Mouse (Mus musculus) spleen, embryonic (tissue): ENCODE results near the gene Mlh3.
"Not testable (repeated sequence)": the region's sequence is repeated elsewhere in the genome, so short reads cannot be mapped to it uniquely, and the experiment has no call there.

Source experiments
- CTCF ChIA-PET: fragments of 350-600 bp; sonication (Branson Sonifier 250); formaldehyde crosslinking; loops from one replicate; lab custom pipeline; 2022; lab: Charles Lee

Mlh3 gene

DNA sequence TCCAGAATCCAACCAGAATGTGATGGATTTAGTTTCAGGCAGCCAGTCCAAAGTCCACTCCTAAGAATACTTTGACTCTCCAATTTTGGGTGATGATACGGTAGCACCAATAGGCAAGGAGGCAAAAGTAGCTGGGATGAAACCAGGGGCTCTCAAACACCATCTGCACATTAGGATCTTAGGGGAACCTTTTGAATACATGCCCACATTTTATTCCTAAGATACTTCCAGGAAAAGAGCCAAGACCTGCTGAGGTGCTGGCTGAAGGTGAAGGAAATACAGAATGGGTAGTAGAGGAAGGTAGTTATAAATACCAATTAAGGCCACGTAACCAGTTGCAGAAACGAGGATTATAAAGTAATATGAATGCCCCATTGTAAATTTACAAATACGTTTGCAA, 11.4 kb upstream of the Mlh3 start:
- CTCF ChIA-PET, result not testable (repeated sequence)

DNA sequence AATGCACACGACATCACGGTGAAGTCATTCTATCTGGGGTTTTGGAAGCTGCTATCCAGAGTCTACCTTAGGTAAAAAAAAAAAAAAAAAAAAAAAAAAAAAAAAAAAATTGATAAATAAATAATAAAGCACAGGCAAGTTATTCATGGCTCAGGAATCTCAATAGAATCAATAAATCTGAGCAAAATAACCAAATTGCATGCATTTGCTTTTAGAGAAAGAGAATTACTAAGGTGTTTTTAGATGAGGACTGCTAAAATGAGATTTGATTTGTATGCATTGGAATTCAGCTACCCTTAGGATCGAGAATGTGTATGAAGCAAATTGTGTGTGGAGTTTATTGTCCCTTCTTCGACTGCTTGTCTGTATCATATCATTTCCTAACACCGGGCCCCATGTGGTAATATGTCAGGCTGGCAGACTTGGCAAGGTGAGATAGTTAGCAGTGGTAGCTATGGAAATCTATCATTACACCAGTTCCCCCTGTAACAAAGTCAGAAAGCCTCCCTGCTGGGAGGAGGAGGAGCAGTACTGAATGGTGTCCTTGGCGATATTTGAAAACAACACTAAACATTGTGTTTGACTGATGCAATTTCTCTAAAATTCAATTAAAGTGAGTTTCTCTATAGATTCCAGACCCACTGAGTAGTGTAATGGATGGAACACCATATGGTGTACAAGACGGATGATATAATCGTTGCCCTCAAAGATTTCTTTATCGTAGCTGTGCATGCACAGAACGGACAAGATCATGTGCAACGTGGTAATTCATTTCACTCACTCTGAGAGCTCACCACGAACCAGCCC, 10.6 kb upstream of the Mlh3 start:
- CTCF ChIA-PET, result interaction anchor here (0.5 to 1.1 kb wide), 7 partner anchors 19 to 316 kb away, joined by 3 to 17 read pairs (median 4); no protein-coding TSS in a partner anchor

DNA sequence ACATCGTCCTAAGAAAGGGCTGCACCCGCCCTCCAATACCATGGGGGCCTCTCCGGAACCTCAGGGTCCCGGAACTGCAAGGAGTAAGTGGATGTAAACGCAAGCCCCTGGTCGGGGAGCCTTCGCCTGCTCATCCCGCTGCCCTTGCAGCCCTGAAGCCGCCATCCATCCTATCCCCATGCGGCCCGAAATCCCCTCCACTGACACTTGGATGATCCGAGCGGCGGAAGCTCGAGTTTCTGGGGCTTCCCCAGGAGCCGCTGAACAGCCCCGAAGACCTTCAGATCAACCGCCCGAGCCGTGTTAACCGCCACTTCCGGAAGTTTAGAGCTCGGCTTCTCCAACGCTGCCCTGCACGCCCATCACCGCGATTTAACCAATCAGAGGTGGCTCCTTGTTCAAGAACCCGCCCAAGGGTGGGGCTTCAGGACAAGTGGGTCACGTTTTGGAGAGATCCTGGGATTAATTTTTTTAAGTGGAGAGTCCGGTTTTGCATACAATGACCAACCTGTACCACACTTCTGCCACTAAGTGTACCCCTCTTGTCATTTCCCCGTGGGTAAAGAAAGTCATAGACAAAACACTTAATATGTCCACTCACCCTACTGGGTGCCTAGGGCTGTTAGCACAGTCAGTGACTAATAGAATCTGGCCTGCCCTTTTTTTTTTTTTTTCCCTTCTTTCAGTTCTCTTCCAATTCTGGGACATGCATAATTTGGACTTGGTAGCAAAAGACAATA, 9.9 kb upstream of the Mlh3 start:
- CTCF ChIA-PET, result interaction anchor here (0.6 to 1.1 kb wide), 7 partner anchors 25 to 317 kb away, joined by 3 to 17 read pairs (median 4); no protein-coding TSS in a partner anchor

GRCm38 (mm10) chr12:85279396-85280080, 9.1 kb upstream of the Mlh3 start:
- CTCF ChIA-PET, result interaction anchor here (0.8 kb wide), 2 partner anchors 29 to 41 kb away, joined by 4 read pairs; no protein-coding TSS in a partner anchor

- CTCF ChIA-PET, result interaction anchor here (0.8 kb wide), 1 partner anchor 41 kb away, joined by 4 read pairs; no protein-coding TSS in a partner anchor
Observed at GRCm38 (mm10) chr12:85278919-85279318, 8.5 kb upstream of the Mlh3 start.

GRCm38 (mm10) chr12:85276273-85276672, 5.9 kb upstream of the Mlh3 start:
- CTCF ChIA-PET, result interaction anchor here (0.6 kb wide), 1 partner anchor 1177 kb away, joined by 4 read pairs; no protein-coding TSS in a partner anchor

GRCm38 (mm10) chr12:85273508-85273907, 3.1 kb upstream of the Mlh3 start:
- CTCF ChIA-PET, result no interaction called here

GRCm38 (mm10) chr12:85271843-85272206, 1.4 kb upstream of the Mlh3 start:
- CTCF ChIA-PET, result no interaction called here

GRCm38 (mm10) chr12:85271132-85271842, 888 bp upstream of the Mlh3 start:
- CTCF ChIA-PET, result no interaction called here

- CTCF ChIA-PET, result no interaction called here
Observed at GRCm38 (mm10) chr12:85269821-85270220, 578 bp downstream of the Mlh3 start.

DNA sequence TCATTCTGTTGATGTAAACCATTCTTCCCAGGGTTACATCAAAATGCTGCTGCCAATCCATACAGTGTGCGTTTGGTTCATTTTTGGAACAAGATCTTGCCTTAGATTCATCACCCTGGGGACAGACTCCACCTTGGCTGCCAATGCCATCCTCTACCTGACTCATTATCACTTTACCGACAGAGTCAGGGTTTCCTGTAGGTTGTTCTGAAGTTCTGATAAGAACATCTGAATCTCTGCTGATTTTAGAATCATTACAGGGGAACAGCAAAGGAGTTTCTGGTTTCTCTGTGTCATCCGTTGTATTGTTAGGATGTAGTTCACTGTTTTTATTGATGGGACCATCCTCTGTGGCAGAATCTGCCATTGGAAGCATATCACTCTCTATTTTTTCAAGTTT, 4.2 kb downstream of the Mlh3 start:
- CTCF ChIA-PET, result no interaction called here

GRCm38 (mm10) chr12:85264940-85265339, 5.5 kb downstream of the Mlh3 start:
- CTCF ChIA-PET, result no interaction called here

GRCm38 (mm10) chr12:85264531-85264930, 5.9 kb downstream of the Mlh3 start:
- CTCF ChIA-PET, result no interaction called here

- CTCF ChIA-PET, result no interaction called here
Observed at GRCm38 (mm10) chr12:85263190-85263589, 7.2 kb downstream of the Mlh3 start.

DNA sequence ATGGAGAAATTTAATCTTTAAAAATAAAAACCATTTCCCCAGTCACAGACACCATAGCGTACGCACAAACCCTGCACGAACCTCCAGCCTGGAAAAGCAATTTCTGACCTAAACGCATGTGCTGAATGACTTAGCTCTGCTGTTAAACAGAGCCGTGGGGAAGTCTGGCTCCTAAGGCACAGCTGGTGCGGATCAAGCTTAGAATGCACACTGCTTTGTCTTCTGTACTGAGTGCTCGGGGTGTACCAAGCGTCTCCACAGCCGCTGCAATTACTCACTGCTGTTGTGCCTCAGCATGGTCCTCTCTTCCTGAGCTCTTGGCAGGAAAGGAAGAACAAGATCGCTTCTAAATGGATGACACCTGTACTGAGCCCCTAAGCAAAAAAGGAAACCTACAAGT, 7.9 kb downstream of the Mlh3 start:
- CTCF ChIA-PET, result no interaction called here

DNA sequence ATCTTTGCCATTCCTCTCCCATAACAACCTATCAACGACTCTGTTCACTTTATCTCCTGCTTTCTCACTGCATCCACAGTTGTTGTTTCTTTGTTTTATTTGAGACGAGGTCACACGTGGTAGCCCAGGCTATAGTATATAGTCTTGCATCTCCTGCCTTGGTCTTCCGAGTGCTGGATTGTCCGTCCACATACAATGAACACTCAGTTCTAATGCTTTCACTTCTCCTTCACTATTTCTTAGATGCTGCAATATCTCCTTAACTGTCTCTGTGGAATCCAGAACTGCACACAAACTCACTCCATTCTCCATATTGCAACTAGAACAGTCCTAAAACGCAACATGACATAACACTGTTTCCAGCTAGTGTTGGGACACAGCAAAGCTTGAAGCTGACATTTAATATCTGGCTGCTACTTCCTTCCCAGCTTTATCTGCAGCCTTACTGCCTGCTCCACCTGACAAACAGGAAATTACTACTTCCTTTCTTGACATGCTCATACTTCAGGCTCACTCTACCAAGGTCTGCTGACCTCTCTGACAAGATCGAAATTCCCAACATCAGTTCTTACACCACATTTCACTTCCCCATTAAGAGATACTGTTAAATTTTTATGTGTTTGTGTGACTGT, 13.3 kb downstream of the Mlh3 start:
- CTCF ChIA-PET, result interaction anchor here (1.1 kb wide), 1 partner anchor 39 kb away, joined by 3 read pairs; no protein-coding TSS in a partner anchor

GRCm38 (mm10) chr12:85256074-85256751, 14.2 kb downstream of the Mlh3 start:
- CTCF ChIA-PET, result interaction anchor here (1.1 kb wide), 1 partner anchor 38 kb away, joined by 3 read pairs; no protein-coding TSS in a partner anchor

DNA sequence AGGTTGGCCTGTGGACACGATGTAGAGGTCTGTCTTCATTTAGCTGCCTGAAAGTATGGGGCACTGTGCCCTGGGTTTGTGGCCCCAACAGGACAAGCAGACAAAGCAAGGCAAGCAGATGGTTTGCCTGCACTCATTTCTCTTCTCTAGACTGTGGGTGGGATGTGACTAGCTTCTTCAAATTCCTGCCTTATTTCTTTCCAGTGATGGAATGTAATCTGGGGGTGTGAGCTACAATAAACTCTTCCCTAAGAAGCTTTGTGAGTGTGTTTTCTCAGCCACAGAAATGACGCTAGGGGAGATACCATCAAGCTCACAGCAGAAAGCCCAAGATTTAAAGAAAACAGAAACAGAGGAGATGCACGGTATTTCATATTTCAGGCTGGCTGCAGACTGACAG, 18.3 kb downstream of the Mlh3 start:
- CTCF ChIA-PET, result interaction anchor here (0.7 kb wide), 1 partner anchor 121 kb away, joined by 3 read pairs; no protein-coding TSS in a partner anchor

GRCm38 (mm10) chr12:85237553-85237952, 32.8 kb downstream of the Mlh3 start:
- CTCF ChIA-PET, result no interaction called here
